Mouse (Mus musculus) hindbrain, embryonic 16.5 days (tissue): Measurements from ENCODE around the gene Cdk12. TPM values are rescaled to one million over a fixed set of nuclear protein-coding genes. Genes with fewer than 3 reads are reported as not detected.
A peak's percentile ranks its signal among the peaks of the same experiment; 100 is the strongest.
"Not testable (repeated sequence)": the region's sequence is repeated elsewhere in the genome, so short reads cannot be mapped to it uniquely, and the experiment has no call there.

ENCODE experiments used
- ATAC-seq: fragments of 200-750 bp; cut with Nextera tagmentation; 2 replicates; pipeline ENCODE4 v1.8.0; 2017; ENCODE audit warnings: moderate TSS enrichment, moderate library complexity
- H3K27ac ChIP-seq: fragments of 300-500 bp; sonication (generic); 2 replicates; pipeline ENCODE4 v1.5.1; 2014; ENCODE audit warnings: low read depth, mild to moderate bottlenecking, control low read depth, low read length, moderate library complexity
- H3K27me3 ChIP-seq: fragments of 300-500 bp; sonication (generic); replicated peaks from 2 replicates; pipeline ENCODE4 v1.6.1; 2014; ENCODE audit warnings: low read length; ENCODE audit not compliant: control insufficient read depth, insufficient read depth
- H3K36me3 ChIP-seq: fragments of 300-500 bp; sonication (generic); 2 replicates; pipeline ENCODE4 v1.6.1; 2014; ENCODE audit warnings: mild to moderate bottlenecking, low read length, moderate library complexity, mixed read lengths; ENCODE audit not compliant: control insufficient read depth, insufficient read depth
- H3K4me1 ChIP-seq: fragments of 300-500 bp; sonication (generic); 2 replicates; pipeline ENCODE4 v1.6.1; 2014; ENCODE audit warnings: low read depth, low read length; ENCODE audit not compliant: control insufficient read depth, insufficient read depth
- H3K4me2 ChIP-seq: fragments of 300-500 bp; sonication (generic); 2 replicates; pipeline ENCODE4 v1.6.1; 2014; ENCODE audit warnings: mild to moderate bottlenecking, low read length, control low read depth, moderate library complexity
- H3K4me3 ChIP-seq: fragments of 300-500 bp; sonication (generic); 2 replicates; pipeline ENCODE4 v1.5.1; 2014; ENCODE audit warnings: mild to moderate bottlenecking, low read length, control low read depth, moderate library complexity
- H3K9ac ChIP-seq: fragments of 300-500 bp; sonication (generic); 2 replicates; pipeline ENCODE4 v1.6.1; 2014; ENCODE audit warnings: low read depth, mild to moderate bottlenecking, control low read depth, low read length, moderate library complexity
- H3K9me3 ChIP-seq: fragments of 300-500 bp; sonication (generic); 2 replicates; pipeline ENCODE4 v1.6.1; 2014; ENCODE audit warnings: mild to moderate bottlenecking, low read length, moderate library complexity; ENCODE audit not compliant: control insufficient read depth
- WGBS: fragments of 180-500 bp; shearing (Covaris S2); extraction: QIAGEN DNeasy Blood & Tissue Kit; methylation state at CpG from one replicate; pipeline ENCODE4 v1.1.7; 2014; 5-methylcytosine and 5-hydroxymethylcytosine counted together
- polyA plus RNA-seq: library from polyadenylated mRNA; unstranded; fragments of >200 nt; fragmentation: Nextera tagmentation; extraction: Ambion mirVana; gene quantifications from 2 replicates; pipeline ENCODE4 v1.2.1, GENCODE M21; 2015

The Cdk12 gene
- polyA plus RNA-seq, 1 experiment from 2014 or later, result 6.1 TPM

DNA sequence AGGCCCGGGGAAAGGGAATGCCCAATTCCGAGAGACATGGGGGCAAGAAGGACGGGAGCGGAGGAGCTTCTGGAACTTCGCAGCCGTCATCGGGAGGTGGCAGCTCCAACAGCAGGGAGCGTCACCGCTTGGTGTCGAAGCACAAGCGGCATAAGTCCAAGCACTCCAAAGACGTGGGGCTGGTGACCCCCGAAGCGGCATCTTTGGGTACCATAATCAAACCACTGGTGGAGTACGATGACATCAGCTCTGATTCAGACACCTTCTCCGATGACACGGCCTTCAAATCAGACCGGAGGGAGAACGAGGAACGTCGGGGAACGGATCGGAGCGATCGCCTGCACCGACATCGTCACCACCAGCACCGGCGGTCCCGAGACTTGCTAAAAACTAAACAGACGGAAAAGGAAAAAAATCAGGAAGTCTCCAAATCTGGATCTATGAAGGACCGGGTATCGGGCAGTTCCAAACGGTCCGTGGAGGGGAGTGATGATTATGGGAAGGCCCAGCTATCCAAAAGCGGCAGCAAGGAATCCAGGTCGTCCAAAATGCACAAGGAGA lies 572 bp downstream of the Cdk12 start:
- no peaks in the 10 kb centered on the region for H3K9me3 ChIP-seq
- peak overlapping the region; percentile 90 for H3K4me2 ChIP-seq
- peak overlapping the region; percentile 100 for H3K27ac ChIP-seq
- peaks cover 23% of the 10 kb centered on the region for H3K4me1 ChIP-seq
- peak; percentile 61 for ATAC-seq
- no peaks in the 10 kb centered on the region for H3K27me3 ChIP-seq
- H3K36me3 ChIP-seq, result no peaks in the 10 kb centered on the region
- WGBS, result under 1% methylated on average over 37 of the region's 37 CpGs
- H3K9ac ChIP-seq, result peak overlapping the region; percentile 93
- H3K4me3 ChIP-seq, result peak overlapping the region; percentile 99

DNA sequence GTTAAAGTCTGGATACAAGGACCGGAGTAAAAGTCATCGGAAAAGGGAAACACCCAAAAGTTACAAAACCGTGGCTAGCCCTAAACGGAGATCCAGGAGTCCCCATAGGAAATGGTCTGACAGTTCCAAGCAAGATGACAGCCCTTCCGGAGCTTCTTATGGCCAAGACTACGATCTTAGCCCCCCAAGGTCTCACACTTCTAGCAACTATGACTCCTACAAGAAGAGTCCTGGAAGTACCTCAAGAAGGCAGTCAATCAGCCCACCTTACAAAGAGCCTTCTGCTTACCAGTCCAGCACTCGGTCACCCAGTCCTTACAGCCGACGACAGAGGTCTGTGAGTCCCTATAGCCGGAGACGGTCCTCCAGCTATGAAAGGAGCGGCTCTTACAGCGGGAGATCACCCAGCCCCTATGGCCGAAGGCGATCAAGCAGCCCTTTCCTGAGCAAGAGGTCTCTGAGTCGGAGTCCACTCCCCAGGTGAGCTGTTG lies 1.1 kb downstream of the Cdk12 start:
- no peaks in the 10 kb centered on the region for H3K36me3 ChIP-seq
- H3K9me3 ChIP-seq, result no peaks in the 10 kb centered on the region
- 0% methylated on average over 16 of the region's 16 CpGs for WGBS
- peak overlapping the region; percentile 93 for H3K9ac ChIP-seq
- ATAC-seq, result no peak
- H3K4me2 ChIP-seq, result peak overlapping the region; percentile 90
- H3K4me1 ChIP-seq, result peaks cover 23% of the 10 kb centered on the region
- peak overlapping the region; percentile 99 for H3K4me3 ChIP-seq
- no peaks in the 10 kb centered on the region for H3K27me3 ChIP-seq
- H3K27ac ChIP-seq, result no peak overlapping the region; the same call in 1 of the 2 replicates

DNA sequence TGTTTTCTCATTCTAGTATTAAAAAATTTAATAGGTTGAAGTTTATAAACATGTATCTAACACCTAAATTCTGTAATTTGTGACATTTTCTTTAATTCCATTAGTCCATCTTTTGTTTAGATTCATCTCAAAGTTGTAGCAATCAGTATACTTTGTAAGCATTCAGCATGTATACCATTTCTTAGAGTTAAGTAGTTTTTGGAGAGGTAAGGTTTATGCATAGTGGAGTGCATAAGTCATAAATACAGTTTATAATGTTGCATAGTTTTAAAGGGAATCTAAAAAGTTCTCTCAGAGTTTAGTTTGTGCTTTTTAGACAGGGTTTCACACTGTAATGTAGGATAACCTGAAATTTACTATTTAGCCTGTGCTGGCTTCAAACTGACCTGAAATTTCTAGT lies 2.6 kb downstream of the Cdk12 start:
- Histone ChIP-seq H3K27me3 (no peaks in the 10 kb centered on the region), H3K9me3 (no peaks in the 10 kb centered on the region), H3K4me3 (no peak overlapping the region), H3K36me3 (peaks cover 5% of the 10 kb centered on the region), H3K4me1 (peaks cover 23% of the 10 kb centered on the region), H3K9ac (no peak overlapping the region), H3K4me2 (peak overlapping the region; percentile 25), H3K27ac (no peak overlapping the region)
- ATAC-seq, result no peak

DNA sequence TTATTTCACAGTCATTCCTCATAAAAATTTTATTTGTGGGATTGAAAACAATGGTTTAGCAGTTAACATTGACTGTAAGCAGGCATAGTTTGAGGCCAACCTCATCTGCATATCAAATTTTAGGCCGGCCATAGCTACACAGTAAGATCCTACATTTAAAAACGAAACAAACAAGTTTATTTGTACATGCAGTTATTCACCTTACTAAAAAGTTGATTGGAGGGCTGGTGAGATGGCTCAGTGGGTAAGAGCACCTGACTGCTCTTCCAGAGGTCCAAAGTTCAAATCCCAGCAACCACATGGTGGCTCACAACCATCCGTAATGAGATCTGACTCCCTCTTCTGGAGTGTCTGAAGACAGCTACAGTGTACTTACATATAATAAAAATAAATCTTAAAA lies 3.4 kb downstream of the Cdk12 start:
- H3K4me3 ChIP-seq, result not testable (repeated sequence)
- peaks cover 11% of the 10 kb centered on the region for H3K36me3 ChIP-seq

DNA sequence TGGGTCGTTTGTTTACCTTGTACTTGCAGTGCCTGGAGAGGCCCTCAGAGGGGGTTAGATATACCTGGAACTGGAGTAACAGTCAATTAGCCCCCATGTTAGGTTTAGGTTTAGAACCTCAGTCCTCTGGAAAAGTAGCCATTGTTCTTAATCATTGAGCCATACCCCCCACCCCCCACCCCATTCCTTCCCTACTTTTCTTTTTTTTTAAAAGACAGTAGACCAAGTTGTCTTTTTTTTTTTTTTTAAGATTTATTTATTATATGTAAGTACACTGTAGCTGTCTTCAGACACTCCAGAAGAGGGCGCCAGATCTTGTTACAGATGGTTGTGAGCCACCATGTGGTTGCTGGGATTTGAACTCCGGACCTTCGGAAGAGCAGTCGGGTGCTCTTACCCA lies 6.8 kb downstream of the Cdk12 start:
- WGBS, result 95% methylated on average over 4 of the region's 5 CpGs

More for the DNA sequence above, 3.4 kb downstream of the Cdk12 start:
- H3K9ac ChIP-seq, H3K27ac ChIP-seq, H3K9me3 ChIP-seq, H3K27me3 ChIP-seq, ATAC-seq: not testable (repeated sequence)
- Histone ChIP-seq H3K4me1 (peaks cover 23% of the 10 kb centered on the region), H3K4me2 (peak overlapping the region; percentile 25)
- WGBS, result 85% methylated on average over 3 of the region's 3 CpGs

DNA sequence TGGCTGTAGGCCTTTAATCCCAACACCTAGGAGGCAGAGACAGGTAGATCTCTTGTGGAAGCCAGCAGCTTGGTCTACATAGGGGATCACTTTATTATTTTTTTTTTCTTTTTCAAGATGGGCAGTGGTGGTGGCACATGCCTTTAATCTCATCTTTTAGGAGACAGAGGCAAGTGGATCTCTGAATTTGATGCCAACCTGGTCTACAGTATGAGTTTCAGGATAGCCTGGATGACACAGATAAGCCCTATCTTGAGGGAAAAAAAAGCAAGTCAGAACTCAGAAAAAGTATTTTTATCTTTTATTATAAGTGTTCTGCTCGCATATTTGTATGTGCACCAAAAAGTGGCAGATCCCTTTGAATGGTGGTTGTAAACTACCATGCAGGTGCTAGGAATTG lies 10.5 kb downstream of the Cdk12 start:
- WGBS, result 92% methylated on average over 1 of the region's 1 CpGs
- no peaks in the 10 kb centered on the region for H3K9me3 ChIP-seq
- H3K9ac ChIP-seq, result no peak overlapping the region
- H3K27ac ChIP-seq, result no peak overlapping the region
- H3K4me2 ChIP-seq, result no peak overlapping the region
- peaks cover 2% of the 10 kb centered on the region; the same call in 1 of the 2 replicates for H3K4me1 ChIP-seq
- H3K4me3 ChIP-seq, result no peak overlapping the region
- H3K27me3 ChIP-seq, result no peaks in the 10 kb centered on the region
- peaks cover 20% of the 10 kb centered on the region for H3K36me3 ChIP-seq
- no peak for ATAC-seq

More for the DNA sequence above, 6.8 kb downstream of the Cdk12 start:
- Histone ChIP-seq H3K36me3 (peaks cover 17% of the 10 kb centered on the region), H3K4me1 (peaks cover 16% of the 10 kb centered on the region)
- not testable (repeated sequence) for H3K9me3 ChIP-seq, H3K27ac ChIP-seq, H3K9ac ChIP-seq, H3K4me2 ChIP-seq, ATAC-seq, H3K4me3 ChIP-seq, H3K27me3 ChIP-seq

DNA sequence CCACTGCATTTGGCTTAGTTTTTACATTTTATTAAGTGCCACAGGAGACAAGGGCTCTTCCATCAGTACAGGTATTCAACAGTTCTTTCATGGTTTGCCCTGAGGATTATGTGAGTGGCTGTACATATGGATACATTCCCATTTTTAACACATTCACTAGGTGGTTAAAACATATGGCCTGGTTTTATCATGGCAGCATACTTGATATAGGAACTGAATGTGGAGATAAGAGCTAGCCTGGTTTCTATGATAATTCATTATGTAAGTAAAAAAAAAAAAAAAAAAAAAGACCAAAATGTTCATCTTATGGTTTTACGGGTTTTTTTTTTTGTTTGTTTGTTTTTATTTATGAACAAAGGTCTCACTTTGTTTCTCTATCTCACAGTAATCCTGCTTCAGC lies 23.5 kb downstream of the Cdk12 start:
- Histone ChIP-seq H3K27ac (no peak overlapping the region), H3K4me1 (no peaks in the 10 kb centered on the region), H3K36me3 (peaks cover 29% of the 10 kb centered on the region), H3K9ac (no peak overlapping the region), H3K4me2 (no peak overlapping the region), H3K27me3 (no peaks in the 10 kb centered on the region), H3K9me3 (no peaks in the 10 kb centered on the region), H3K4me3 (no peak overlapping the region)
- no peak for ATAC-seq
- WGBS, result 93% methylated on average over 1 of the region's 1 CpGs

DNA sequence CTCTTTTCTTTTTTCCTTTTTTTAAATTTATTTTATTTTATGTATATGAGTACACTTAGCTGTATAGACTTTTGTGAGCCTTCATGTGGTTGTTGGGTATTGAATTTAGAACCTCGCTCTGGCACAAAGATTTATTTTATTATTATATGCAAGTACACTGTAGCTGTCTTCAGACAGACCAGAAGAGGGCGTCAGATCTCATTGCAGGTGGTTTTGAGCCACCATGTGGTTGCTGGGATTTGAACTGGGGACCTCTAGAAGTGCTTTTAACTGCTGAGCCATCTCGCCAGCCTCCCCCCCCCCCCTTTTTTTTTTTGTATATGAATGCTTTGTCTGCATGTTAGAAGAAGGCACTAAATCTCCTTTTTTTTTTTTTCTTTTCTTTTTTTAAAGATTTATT lies 35.6 kb downstream of the Cdk12 start:
- Histone ChIP-seq H3K9ac (no peak overlapping the region), H3K27ac (no peak overlapping the region), H3K4me3 (no peak overlapping the region), H3K9me3 (no peaks in the 10 kb centered on the region), H3K27me3 (no peaks in the 10 kb centered on the region), H3K4me2 (no peak overlapping the region), H3K36me3 (peaks cover 29% of the 10 kb centered on the region), H3K4me1 (no peaks in the 10 kb centered on the region)
- ATAC-seq, result no peak
- WGBS, result 82% methylated on average over 3 of the region's 3 CpGs

DNA sequence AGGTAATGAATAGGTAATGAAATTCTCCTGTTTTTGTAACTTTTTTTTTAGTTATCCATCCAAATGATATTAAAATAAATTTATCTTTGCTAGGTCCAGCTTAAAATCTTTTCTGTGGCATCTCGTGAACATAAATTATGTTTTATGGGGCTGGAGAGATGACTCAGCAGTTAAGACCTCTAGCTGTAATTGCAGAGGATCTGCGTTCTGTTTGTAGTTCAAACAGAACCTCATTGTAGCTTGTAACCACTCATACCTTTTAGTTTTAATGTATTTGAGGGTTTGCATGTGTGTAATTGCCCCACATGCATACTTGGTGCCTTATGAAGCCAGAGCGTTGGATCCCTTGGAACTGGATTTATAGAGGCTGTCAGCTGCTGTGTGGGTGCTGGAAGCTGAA lies 36.1 kb downstream of the Cdk12 start:
- Histone ChIP-seq H3K27me3 (no peaks in the 10 kb centered on the region), H3K4me2 (no peak overlapping the region), H3K4me1 (no peaks in the 10 kb centered on the region), H3K9ac (no peak overlapping the region), H3K36me3 (peaks cover 32% of the 10 kb centered on the region), H3K27ac (no peak overlapping the region), H3K9me3 (no peaks in the 10 kb centered on the region), H3K4me3 (no peak overlapping the region)
- ATAC-seq, result no peak
- 91% methylated on average over 3 of the region's 3 CpGs for WGBS
